Mouse (Mus musculus): ENCODE data around the gene Polr2b.
A peak's percentile ranks its signal among the peaks of the same experiment; 100 is the strongest.

Polr2b gene

DNA sequence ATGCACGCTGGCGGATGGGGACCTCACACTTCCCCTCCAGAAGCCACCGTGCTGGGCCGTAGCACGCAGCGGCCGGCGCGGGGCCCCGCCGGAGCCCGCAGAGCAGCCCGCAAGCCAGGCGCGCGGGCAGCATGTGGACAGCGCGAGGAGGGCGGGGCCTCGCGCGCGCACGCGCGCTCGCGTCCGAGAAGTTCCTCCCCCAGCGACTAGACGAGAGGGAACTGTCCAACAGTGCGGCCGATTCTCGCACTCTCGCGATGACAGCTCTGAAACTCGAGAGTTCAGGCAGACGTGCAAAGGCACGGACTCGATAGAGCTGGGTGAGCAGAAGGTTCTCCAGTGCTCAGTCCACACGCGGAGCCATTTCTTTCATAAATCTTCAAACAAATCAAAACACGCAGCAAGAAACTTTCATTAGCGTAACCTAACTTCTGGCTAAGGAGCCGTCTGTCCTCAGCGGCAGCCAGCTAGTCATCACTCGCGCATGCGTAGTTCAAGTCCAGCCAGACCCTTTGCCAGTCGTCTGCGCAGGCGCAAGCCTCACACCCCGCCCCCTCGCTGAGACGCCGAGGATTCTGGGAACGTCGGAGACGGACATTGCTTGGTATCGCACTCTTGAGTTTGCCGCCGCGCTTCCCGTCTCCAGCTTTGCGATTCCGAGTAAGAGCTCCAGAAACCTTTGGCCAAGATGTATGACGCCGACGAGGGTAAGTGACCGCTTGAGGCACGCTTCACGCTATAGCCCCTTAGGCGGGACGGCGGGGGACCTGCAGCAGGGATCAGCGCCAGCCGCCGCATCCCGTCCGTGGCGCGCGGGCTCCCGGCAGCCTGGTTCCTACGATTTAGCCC is at the start of gene Polr2b, which contains the start of gene Noa1:
TSS of gene Polr2b (plus strand) at position 224 of the 849 bp plus-strand sequence.
TSS of gene Noa1 (minus strand) at position 161 of the 849 bp plus-strand sequence.
- peak; percentile 97 for DNase-seq (ENCODE audit: low spot score)

DNA sequence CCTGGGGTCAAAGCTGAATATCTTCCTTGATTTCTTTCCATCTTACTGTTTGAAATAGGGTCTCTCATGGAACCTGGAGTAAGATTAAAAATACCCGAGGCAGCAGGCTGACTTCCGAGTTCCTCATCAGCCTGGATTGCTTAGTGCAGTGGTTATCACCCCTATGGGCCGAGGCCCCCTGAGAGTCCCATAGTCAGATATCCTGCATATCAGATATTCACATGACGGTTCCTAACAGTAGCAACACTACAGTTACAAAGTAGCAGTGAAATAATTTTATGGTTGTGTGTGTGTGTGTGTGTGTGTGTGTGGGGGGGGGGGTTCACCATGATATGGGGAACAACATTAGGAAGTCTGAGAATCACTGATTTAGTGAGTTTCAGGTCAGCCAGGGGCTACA is 48.8 kb upstream of the Polr2b start:
- DNase-seq (ENCODE audit: low spot score): no peak

DNA sequence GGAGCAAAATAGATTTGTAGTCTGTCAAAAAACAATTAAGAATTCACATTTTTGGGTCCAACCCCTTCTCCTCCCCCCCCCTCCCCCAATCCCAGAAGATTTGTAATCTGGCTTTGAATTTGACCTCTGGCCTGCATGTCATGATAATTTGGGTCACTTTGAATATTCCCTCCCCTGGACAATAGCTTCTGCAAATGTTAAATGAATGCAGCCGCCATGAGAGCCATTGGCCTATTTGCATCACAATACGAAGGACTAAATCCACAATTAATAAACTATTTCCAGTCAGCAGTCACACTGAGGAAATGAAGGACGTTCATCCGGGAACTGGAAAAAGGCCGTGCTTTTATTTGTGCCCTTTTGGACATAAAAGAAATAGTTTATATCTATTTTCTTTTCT is 47.8 kb upstream of the Polr2b start:
- DNase-seq (ENCODE audit: low spot score): no peak

DNA sequence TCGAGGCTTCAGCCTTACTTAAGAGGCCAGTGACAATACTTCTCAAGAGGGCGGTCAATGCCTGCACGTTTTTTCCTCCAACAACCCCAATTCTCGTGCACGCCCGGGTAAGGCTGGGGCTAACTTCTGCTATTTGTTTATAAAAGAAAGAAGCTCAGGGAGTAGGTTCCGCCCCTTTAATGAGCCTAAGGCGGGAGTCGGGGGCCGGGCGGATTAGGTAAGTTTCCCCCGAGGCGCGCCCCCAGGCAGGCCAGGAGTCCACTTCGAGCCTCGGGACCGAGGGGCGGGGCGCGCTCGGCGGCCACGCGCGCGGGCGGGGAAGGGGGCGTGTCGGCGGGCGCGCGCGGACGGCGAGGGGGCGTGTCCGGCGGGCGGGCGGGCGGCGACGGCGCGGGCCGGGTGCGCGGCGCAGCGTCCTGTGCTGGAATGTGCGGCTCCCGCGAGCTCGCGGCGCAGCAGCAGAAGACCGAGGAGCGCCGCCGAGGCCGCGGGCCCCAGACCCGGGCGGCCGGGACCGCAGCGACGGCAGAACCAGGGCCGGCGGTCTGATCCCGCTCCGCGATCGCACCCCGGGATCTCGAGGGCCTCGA is 44.8 kb upstream of the Polr2b start, which contains the start of gene Rest:
TSS of gene Rest (plus strand) at position 411 of the 590 bp plus-strand sequence.
- DNase-seq (ENCODE audit: low spot score): peak; percentile 51

DNA sequence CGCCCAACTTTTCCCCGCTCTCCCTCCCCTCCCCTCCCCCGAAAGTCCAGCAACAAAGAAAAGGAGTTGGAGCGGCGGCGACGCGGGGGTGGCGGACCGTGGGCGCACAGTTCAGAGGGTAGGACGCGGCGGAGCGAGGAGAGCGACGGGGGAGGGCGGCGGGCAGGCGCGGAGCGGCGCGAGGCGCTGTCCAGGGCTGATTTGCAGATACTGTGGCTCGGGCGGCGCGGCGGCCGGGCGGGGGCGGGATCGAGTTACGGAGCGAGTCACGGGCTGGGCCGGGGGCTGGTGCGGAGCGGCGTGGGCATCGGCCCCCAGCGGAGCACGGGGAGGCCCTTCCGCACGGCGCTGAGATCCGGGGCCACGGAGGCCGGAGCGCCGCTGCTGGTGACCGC is 44.3 kb upstream of the Polr2b start:
- peak; percentile 41 for DNase-seq (ENCODE audit: low spot score)

DNA sequence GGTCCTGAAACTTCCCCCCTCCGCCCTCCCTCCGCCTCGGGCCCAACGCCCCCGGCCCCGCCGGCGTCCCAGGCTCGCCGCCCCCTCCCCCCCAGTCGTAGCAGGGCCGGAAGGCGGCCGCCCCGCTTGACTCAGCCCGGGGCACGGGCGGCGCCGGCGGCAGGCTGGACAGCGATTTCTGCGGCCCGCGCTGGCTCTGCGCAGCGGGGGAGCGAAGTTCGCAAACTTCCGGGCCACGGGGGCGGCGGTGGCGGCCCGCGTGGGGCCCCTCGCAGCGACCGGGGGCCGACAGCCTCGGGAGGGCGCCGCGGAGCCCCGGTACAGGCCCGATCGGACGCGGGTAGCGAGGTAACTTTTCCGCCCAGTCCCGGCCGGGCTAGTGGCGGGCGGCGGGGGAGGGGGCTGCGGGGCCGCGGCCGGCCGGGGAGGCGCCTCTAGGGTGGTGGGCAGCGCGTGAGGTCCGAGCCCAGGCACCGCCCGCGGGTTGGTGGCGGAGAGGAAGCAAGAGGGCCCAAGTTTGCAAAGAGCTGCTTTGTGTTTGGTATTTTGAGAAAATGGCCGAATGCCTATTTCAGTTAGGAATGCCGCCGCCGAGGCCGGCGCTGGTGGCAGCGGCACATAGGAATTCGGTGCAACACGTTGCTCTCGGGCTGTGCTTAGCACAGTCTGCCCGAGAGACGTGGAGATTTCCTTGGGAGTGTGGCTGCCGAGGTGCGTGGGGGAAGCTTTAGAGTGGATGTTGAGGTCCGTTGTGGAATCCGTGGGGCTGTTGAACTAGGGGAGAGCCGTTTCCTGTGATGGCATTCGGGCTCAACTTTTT is 43.7 kb upstream of the Polr2b start:
- DNase-seq (ENCODE audit: low spot score): peak; percentile 24

DNA sequence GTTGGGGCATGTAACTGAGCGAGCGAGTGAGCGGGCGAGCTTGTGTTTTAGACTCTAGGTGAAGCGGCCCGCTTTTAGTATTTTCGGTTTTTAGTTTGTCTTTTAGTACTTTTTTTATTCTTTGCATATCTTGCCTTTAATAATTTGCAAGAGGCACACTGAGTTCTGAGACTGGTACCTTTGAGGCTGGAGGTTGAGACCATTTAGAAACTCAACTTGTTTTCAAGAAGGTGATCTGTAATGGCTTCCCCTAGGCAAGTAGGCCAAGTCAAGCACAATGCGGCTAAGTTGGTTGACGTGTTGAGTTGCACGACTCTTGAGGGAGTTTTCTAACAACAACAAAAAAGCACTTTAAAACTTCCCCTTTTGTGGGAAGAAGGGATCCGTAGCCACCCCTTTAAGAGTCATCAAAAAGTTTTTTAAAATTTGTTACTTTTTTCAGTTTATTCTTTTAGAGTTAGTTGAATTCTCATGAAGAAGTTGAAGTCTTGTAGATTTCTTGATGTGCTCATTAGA is 43.0 kb upstream of the Polr2b start:
- DNase-seq (ENCODE audit: low spot score): no peak

DNA sequence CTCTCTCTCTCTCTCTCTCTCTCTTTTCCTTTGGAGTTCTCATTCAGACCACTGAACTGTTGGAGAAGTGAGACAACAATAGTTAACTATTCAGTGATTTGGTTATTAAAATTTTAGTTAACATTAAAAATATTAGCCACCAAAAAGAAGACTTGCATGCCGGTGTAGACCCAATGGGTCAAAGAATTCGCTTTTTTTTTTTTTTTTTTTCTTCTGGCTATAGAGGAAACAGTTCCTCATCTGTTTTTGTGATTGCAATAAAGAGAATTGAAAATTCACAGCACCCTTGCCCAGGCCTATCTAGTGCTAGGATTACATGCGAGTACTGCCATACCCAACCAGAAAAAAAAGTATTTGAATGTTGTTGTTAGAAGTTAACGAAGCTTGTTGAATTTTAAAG is 42.5 kb upstream of the Polr2b start:
- no peak for DNase-seq (ENCODE audit: low spot score)

DNA sequence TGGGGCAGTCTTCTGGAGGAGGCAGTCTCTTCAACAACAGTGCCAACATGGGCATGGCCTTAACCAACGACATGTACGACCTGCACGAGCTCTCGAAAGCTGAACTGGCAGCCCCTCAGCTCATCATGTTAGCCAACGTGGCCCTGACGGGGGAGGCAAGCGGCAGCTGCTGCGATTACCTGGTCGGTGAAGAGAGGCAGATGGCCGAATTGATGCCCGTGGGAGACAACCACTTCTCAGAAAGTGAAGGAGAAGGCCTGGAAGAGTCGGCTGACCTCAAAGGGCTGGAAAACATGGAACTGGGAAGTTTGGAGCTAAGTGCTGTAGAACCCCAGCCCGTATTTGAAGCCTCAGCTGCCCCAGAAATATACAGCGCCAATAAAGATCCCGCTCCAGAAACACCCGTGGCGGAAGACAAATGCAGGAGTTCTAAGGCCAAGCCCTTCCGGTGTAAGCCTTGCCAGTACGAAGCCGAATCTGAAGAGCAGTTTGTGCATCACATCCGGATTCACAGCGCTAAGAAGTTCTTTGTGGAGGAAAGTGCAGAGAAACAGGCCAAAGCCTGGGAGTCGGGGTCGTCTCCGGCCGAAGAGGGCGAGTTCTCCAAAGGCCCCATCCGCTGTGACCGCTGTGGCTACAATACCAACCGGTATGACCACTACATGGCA is 41.9 kb upstream of the Polr2b start:
- no peak for DNase-seq (ENCODE audit: low spot score)

DNA sequence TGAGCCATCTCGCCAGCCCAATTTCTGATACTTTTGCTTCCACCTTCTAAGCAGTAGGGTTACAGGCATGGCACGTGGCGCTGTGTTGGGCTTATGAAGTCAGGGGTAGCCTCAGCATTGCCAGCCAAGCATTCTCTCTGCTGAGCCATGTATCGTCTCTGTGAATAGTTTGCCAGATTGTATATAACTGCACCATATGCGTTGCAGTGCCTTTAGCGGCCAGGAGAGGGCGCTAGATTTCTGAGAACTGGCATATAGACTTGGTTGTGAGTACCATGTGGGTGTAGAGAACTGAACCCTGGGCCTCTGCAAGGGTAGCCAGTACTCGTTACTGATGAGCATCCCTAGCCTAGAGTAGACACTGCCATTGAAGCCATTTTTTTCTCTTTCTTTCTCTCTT is 40.5 kb upstream of the Polr2b start:
- no peak for DNase-seq (ENCODE audit: low spot score)

DNA sequence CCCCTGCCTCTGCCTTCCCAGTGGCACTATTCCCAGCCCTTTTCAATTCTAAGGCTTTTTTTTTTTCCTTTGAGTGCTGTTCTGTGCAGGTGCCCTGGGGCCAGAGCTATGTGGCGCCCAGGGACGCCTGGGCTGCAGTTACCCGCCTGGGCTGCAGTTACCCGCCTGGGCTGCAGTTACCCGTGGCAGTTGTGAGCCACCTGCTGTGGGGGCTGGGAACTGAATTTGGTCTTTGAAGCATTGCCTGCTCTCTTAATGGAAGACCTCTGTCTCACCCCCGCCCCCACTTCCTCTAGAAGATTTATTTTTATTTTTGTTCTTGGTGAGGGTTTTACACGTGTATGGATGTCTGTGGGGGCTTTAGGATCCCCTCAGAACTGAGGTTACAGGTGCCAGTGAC is 36.8 kb upstream of the Polr2b start:
- DNase-seq (ENCODE audit: low spot score): no peak

DNA sequence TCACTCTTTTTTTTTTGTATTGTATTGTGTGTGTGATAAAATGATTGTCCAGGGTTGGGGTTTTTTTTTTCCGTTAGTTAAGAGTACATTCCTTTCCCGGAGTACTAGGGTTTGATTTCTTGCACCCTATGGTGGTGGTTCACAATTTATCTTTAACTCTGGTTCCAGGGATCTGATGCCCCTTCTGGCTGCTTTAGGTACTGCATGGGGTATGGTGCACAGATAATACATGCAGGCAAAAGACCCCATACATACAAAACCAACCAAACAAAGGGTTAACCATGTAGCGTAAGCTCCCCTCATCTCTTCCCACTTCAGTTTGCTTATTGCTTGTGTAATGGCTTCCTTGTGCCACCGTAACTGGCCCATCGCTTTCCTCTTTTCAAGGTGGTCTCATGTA is 34.0 kb upstream of the Polr2b start:
- DNase-seq (ENCODE audit: low spot score): peak; percentile 23

DNA sequence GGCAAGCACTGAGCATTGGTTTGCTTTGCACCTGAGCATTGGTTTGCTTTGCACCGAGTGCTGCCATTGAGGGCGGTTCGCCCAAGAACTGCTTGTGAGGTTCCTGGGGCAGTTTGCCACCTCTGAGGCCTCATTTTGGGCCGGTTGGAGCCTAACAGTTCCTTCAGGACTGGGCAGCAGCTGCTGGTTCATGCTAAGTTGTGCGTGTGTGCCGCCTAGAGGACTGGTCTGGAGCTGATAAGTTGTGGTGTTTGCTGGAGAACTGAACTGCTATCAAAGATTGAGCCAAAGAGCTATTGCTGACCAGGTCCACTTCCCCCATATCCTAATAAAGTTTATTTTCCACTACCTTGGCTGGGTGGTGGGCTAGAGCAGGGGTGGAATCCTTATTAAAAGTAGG is 32.7 kb upstream of the Polr2b start:
- no peak for DNase-seq (ENCODE audit: low spot score)

DNA sequence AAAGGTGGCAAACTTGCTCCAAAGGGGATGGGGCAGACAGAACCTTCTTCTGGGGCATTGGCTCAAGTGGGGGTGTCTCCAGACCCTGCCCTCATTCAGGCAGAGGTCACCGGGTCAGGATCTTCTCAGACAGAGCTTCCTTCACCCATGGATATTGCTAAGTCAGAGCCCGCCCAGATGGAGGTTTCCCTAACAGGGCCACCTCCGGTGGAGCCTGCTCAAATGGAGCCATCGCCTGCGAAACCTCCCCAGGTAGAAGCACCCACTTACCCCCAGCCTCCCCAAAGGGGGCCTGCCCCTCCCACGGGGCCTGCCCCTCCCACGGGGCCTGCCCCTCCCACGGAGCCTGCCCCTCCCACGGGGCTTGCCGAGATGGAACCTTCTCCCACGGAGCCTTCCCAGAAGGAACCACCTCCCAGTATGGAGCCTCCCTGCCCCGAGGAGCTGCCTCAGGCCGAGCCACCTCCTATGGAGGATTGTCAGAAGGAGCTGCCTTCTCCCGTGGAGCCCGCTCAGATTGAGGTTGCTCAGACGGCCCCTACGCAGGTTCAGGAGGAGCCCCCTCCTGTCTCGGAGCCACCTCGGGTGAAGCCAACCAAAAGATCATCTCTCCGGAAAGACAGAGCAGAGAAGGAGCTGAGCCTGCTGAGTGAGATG is 28.3 kb upstream of the Polr2b start:
- no peak for DNase-seq (ENCODE audit: low spot score)

DNA sequence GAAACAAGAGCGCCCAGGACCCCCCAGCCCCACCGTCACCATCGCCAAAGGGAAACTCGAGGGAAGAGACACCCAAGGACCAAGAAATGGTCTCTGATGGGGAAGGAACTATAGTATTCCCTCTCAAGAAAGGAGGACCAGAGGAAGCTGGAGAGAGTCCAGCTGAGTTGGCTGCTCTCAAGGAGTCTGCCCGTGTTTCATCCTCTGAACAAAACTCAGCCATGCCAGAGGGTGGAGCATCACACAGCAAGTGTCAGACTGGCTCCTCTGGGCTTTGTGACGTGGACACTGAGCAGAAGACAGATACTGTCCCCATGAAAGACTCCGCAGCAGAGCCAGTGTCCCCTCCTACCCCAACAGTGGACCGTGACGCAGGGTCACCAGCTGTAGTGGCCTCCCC is 27.7 kb upstream of the Polr2b start:
- DNase-seq (ENCODE audit: low spot score): no peak

DNA sequence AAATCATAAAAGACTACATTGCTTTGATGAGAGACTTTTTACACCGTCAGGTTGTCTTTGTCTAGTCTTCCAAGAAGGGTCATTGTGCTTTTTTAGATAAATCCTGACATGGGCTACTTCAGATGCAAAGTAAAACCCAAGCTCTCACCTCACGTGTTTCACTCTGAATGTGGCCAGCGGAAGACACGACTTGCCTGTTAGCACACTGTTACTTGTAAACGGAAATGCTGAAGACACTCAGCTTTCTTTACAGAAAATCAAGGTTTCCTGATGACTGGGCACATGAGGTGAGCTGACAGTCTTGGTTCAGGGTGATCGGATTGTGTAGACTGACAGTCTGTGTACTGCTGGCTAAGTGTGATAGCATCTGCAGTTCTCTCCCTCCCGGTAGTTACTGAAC is 24.3 kb upstream of the Polr2b start:
- DNase-seq (ENCODE audit: low spot score): no peak

DNA sequence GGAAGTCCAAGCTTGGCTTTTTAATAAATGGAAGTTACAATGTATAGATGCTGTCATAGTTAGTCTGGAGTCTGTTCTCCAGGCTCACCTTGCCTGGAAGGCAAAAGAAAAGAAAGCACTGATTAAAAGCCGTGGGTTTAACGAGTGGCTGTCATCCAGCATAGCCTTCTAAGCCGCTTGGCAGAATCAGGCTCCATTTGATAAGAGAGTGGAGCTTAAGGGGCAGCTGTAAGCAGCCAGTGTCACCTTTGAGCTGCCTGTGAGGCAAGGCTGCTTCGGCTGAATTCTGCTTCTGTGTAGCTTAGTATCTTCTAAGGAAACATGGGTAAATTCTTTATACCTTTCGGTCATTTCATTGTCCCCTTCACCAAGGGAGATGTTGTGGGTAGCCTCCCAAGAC is 23.0 kb upstream of the Polr2b start:
- DNase-seq (ENCODE audit: low spot score): no peak

DNA sequence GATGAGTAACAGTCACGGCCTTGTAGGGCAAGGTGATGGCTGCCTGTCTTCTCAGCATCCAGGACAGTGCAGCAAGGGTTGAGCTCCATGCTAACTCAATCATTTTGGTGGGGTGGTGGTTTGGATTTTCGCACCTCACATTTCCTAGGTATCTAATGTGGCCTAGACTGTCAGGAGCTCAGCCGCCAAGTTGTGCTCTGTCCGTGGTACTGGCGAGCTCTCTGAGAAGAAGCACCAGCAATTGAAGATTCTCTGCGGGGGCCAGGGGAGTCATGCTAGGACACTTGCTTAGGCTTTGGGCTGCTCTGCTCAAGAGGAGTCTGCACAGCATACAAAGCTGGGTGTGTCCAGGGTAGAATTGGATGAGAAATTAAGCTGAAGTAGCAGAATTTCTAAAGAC is 22.0 kb upstream of the Polr2b start:
- DNase-seq (ENCODE audit: low spot score): no peak

DNA sequence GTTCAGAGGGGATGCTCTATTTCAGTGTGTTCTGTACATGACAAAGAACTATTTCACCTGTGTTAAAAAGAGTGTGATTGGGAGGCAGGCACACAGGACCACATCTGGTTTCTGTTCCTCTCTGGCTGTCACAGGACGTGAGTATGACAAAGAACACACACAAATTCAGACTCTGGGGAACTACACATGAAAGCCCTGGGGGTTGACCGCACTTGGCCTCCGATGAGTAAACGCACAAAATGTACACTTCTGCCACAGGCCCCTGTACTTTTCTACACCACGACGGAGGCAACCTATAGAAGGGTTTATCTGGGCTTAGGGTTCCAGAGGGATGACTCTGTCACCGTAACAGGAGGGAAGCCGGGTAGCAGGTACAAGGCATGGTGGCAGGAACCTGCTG is 20.3 kb upstream of the Polr2b start:
- no peak for DNase-seq (ENCODE audit: low spot score)

DNA sequence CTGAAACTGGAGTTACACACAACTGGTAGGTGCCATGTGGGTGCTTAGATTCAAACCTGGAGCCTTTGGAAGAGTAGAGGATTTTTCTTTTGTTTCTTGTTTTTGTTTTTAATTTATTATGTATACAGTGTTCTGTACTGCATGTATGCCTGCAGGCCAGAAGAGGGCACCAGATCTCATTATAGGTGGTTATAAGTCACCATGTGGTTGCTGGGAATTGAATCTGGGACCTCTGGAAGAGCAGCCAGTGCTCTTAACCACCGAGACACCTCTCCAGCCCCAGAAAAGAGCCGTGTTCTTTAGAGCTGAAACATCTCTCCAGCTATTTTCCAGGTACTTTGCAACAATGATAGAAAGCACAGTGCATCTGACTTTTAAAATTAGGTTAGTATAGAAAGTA is 19.3 kb upstream of the Polr2b start:
- DNase-seq (ENCODE audit: low spot score): no peak

DNA sequence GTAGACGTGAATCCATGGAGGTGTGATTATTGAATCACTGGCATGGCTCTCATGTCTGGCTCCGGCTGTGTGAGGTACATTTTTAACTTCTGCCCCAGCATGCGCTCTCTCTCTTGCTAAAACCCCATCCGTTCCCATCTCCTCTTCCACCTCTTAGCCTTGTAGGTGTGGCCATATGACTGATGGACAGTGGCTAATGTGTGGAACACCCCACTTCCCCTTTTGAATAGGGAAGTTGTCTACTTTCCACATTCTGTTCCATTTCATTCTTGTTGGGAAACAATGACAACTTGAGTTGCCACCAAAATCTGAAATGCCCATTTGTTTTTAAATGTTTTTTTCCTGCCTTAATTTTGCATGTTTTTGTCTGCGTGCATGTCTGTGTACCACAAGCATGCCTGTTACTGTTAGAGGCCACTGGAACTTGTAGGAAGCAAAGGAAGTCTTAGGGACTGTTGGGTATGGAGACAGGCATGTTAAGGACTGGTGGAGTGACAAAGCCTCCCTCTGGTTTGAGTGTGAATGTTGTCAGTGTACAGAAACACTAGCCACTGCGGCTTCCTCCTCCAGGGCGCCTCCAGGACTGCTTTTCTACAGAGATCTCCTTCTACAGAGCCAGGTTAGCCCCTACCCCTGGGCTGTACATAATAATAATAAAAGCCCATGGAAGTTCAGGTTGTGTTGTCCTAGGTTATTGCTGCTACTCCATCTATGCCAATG is 17.0 kb upstream of the Polr2b start:
- no peak for DNase-seq (ENCODE audit: low spot score)
